Mouse (Mus musculus) thymus, adult 2 months (tissue): ENCODE results near the gene Amh. TPM values are rescaled to one million over a fixed set of nuclear protein-coding genes. Genes with fewer than 3 reads are reported as not detected.

Source experiments
- DNase-seq: peaks from one replicate; pipeline ENCODE4 v3.0.0; 2021
- H3K27ac ChIP-seq: fragments of 200-500 bp; 2 replicates; pipeline ENCODE4 v1.5.1; 2012; ENCODE audit warnings: low read length, control low read depth; ENCODE audit not compliant: control insufficient read depth, insufficient read depth
- H3K27me3 ChIP-seq: fragments of 200-500 bp; 2 replicates; pipeline ENCODE4 v1.6.1; 2012; ENCODE audit warnings: mild to moderate bottlenecking, low read length, moderate library complexity, mixed read lengths; ENCODE audit not compliant: control insufficient read depth, insufficient read depth
- H3K36me3 ChIP-seq: fragments of 200-500 bp; 2 replicates; pipeline ENCODE4 v1.6.1; 2012; ENCODE audit warnings: mild to moderate bottlenecking, low read length, moderate library complexity; ENCODE audit not compliant: control insufficient read depth, insufficient read depth
- H3K4me1 ChIP-seq: fragments of 200-500 bp; replicated peaks from 2 replicates; pipeline ENCODE4 v1.6.1; 2012; ENCODE audit warnings: low read length; ENCODE audit not compliant: control insufficient read depth, insufficient read depth
- H3K4me3 ChIP-seq: fragments of 200-500 bp; 2 replicates; pipeline ENCODE4 v1.5.1; 2012; ENCODE audit warnings: mild to moderate bottlenecking, low read length, control low read depth, moderate library complexity; ENCODE audit not compliant: control insufficient read depth, insufficient read depth
- CTCF ChIP-seq: fragments of 200-500 bp; IDR thresholded peaks from 2 replicates; pipeline ENCODE4 v1.5.1; 2012; ENCODE audit warnings: mild to moderate bottlenecking, control low read depth, low read length, moderate library complexity, borderline replicate concordance; ENCODE audit not compliant: control insufficient read depth, poor library complexity, insufficient read depth; ENCODE audit errors: extremely low read depth
- POLR2A ChIP-seq: fragments of 200-500 bp; IDR thresholded peaks from 2 replicates; pipeline ENCODE4 v1.6.1; 2012; ENCODE audit warnings: mild to moderate bottlenecking, low read length, control low read depth, moderate library complexity; ENCODE audit not compliant: control insufficient read depth, poor library complexity, insufficient read depth; ENCODE audit errors: extremely low read depth
- WGBS: fragments of 180-500 bp; shearing (Covaris S2); methylation state at CpG from one replicate; pipeline ENCODE4 v1.1.7; 2018; 5-methylcytosine and 5-hydroxymethylcytosine counted together
- polyA plus RNA-seq: library from polyadenylated mRNA; depleted of rRNA; stranded (reverse); fragments of >200 nt; gene quantifications from 2 replicates; pipeline ENCODE4 v1.2.3, GENCODE M21; 2012

Gene Amh
- polyA plus RNA-seq, 1 experiment, result 8.8 TPM

- WGBS, result 17% methylated on average over 3 of the region's 3 CpGs
- DNase-seq, result peak; percentile 72
- TF ChIP-seq POLR2A, result no peak
- peak; percentile 74 for TF ChIP-seq CTCF
- no peak overlapping the region for H3K4me3 ChIP-seq
- peaks cover 23% of the 10 kb centered on the region for H3K36me3 ChIP-seq
- H3K27me3 ChIP-seq, result peaks cover 21% of the 10 kb centered on the region
- no peak overlapping the region for H3K27ac ChIP-seq
- H3K4me1 ChIP-seq, result peaks cover 16% of the 10 kb centered on the region
Observed at GRCm38 (mm10) chr10:80805925-80806324, 882 bp downstream of the Amh start.

GRCm38 (mm10) chr10:80806341-80807056 is 1.5 kb downstream of the Amh start:
- no peak for DNase-seq
- H3K4me1 ChIP-seq, result peaks cover 16% of the 10 kb centered on the region
- no peak for TF ChIP-seq POLR2A
- TF ChIP-seq CTCF, result no peak
- peak overlapping the region; percentile 26 for H3K4me3 ChIP-seq
- H3K27ac ChIP-seq, result no peak overlapping the region
- H3K36me3 ChIP-seq, result peaks cover 19% of the 10 kb centered on the region
- WGBS, result 74% methylated on average over 34 of the region's 34 CpGs
- H3K27me3 ChIP-seq, result peaks cover 21% of the 10 kb centered on the region

- H3K27ac ChIP-seq, result no peak overlapping the region
- 1% methylated on average over 58 of the region's 58 CpGs for WGBS
- TF ChIP-seq POLR2A (no peak), CTCF (no peak)
- peaks cover 19% of the 10 kb centered on the region for H3K36me3 ChIP-seq
- H3K27me3 ChIP-seq, result peaks cover 21% of the 10 kb centered on the region
- peaks cover 16% of the 10 kb centered on the region for H3K4me1 ChIP-seq
- H3K4me3 ChIP-seq, result peak overlapping the region; percentile 26
- no peak for DNase-seq
Observed at GRCm38 (mm10) chr10:80807057-80807627, 2.1 kb downstream of the Amh start.

GRCm38 (mm10) chr10:80808099-80808984 is 3.3 kb downstream of the Amh start:
- DNase-seq, result no peak
- Histone ChIP-seq H3K27me3 (peaks cover 21% of the 10 kb centered on the region), H3K36me3 (peaks cover 9% of the 10 kb centered on the region), H3K4me3 (no peak overlapping the region), H3K4me1 (peaks cover 16% of the 10 kb centered on the region), H3K27ac (no peak overlapping the region)
- TF ChIP-seq CTCF (no peak), POLR2A (no peak)
- WGBS, result 37% methylated on average over 40 of the region's 40 CpGs

GRCm38 (mm10) chr10:80808985-80809632 is 4.1 kb downstream of the Amh start:
- 18% methylated on average over 18 of the region's 18 CpGs for WGBS
- H3K27ac ChIP-seq, result no peak overlapping the region
- H3K4me1 ChIP-seq, result peaks cover 16% of the 10 kb centered on the region
- DNase-seq, result no peak
- no peak overlapping the region for H3K4me3 ChIP-seq
- peaks cover 21% of the 10 kb centered on the region for H3K27me3 ChIP-seq
- H3K36me3 ChIP-seq, result peaks cover 1% of the 10 kb centered on the region; the same call in 1 of the 2 replicates
- TF ChIP-seq CTCF (no peak), POLR2A (no peak)

- TF ChIP-seq CTCF (no peak), POLR2A (no peak)
- H3K36me3 ChIP-seq, result no peaks in the 10 kb centered on the region
- DNase-seq, result no peak
- peaks cover 16% of the 10 kb centered on the region for H3K4me1 ChIP-seq
- no peak overlapping the region for H3K4me3 ChIP-seq
- peaks cover 21% of the 10 kb centered on the region for H3K27me3 ChIP-seq
- no peak overlapping the region for H3K27ac ChIP-seq
- WGBS, result 41% methylated on average over 20 of the region's 20 CpGs
Observed at GRCm38 (mm10) chr10:80810084-80810483, 5.0 kb downstream of the Amh start.
